Mouse (Mus musculus) WW6 (cell line): ENCODE data around the gene Gm17677.

Experiments used
- DNase-seq: peaks from one replicate; pipeline ENCODE4 v3.0.0-alpha.2; 2013; ENCODE audit warnings: low read depth, low spot score

Gm17677 gene

DNA sequence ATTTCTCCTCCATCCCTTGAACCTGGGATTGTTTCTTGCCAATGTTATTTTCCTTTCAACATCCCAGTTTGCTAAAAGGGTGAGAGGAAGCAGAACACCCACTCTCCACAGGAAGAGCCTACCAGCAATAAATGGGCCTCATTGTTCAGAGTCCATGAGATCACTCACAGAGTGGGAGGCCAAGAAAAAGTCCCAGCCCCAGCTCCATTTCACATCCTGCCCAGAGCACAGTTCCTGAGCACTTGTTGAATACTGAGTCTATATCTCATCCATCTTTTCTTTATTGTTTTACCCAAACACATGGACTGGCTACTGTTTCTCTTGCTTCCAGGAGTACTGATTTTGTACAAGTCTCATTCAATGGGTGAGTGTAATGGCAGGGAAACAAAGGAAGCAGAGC, at the start of gene Gm17677:
TSS of gene Gm17677 (plus strand) at position 301 of the 400 bp plus-strand sequence.
- no peak for DNase-seq

DNA sequence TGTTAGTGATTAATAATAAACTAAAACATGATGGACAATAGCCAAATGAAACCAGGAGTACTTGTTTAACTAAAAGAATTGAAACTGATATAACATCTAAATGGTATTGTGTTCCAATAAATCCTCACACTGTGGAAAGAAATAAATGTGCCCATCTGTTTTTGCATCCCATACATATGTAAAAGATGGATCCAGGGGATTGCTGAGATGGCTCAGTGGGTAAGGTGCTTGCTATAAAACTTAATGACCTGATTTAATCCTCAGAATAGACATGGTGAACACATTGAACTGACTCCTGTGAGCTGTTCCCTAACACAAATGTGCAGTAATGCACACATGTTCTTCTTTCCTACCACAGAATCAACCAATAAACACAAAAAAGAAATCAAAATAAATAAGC, 48.9 kb upstream of the Gm17677 start:
- DNase-seq = no peak

- peak; percentile 0 for DNase-seq
Observed at GRCm38 (mm10) chr9:35707265-35707664, 33.6 kb upstream of the Gm17677 start.

DNA sequence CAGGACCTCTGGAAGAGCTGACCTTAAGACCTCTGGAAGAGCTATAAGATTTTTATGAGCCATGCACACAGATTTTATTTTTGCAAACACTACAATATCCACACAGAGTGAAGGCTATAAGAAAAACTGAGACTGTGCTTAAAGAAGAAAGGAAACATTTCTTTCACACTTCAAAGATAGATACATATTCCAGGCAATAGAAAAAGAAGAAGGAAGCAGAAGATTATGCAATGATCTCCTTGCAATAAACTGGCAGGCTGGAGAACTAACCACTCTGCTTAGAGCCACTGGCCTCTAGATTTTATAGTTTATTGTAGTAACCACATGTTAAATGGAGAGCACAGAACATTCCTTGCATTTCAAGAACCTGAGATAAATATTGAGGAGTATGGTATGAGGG, 16.0 kb downstream of the Gm17677 start:
- no peak for DNase-seq

- no peak for DNase-seq
Observed at GRCm38 (mm10) chr9:35778009-35778408, 37.2 kb downstream of the Gm17677 start, which contains the start of gene Gm17727. Gene Gm17727, minus strand, starts transcription at chr9:35778109.

- no peak for DNase-seq
Observed at GRCm38 (mm10) chr9:35790001-35790400, 49.2 kb downstream of the Gm17677 start, which contains the start of the genes Gm27235 and D730048I06Rik. Gene Gm27235, minus strand, starts transcription at chr9:35790101. Gene D730048I06Rik, minus strand, starts transcription at chr9:35790112.
